Mouse (Mus musculus): ENCODE results near the gene Gpr26. TPM values are rescaled to one million over a fixed set of nuclear protein-coding genes. Genes with fewer than 3 reads are reported as not detected.

Gene Gpr26
- polyA plus RNA-seq, 1 experiment from 2014 or later = not detected

DNA sequence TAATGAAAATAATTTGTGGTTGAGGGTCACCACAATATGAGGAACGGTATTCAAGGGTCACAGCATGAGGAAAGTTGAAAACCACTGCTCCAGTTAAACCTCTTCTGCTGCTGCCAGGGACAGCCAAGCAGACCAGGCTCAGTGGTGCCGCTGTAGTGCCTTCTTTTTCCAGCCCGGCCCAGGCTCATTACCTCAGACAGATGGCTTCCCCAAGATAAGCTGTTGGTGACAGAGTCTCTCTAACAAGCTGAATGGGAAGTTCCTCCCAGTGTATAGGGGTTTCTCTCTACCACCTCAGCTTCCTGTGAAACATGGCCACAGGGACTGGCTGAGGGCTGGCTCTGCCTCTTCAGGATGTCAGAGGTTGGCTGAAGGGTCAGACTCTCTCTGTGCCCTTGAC lies 4.0 kb downstream of the Gpr26 start:
- H3K9me3 ChIP-seq (ENCODE audit: low read length) = no peaks in the 10 kb centered on the region
- H3K4me3 ChIP-seq (ENCODE audit: low read length) = no peak overlapping the region
- peaks cover 41% of the 10 kb centered on the region for H3K27me3 ChIP-seq (ENCODE audit: insufficient read depth, low read length)
- WGBS = 43% methylated on average over 3 of the region's 3 CpGs
- no peaks in the 10 kb centered on the region for H3K36me3 ChIP-seq (ENCODE audit: insufficient read depth, low read length)
- H3K4me2 ChIP-seq (replicated peaks; ENCODE audit: low read depth, low read length) = no peak overlapping the region
- H3K4me1 ChIP-seq (ENCODE audit: insufficient read depth, low read length) = no peaks in the 10 kb centered on the region
- ATAC-seq (ENCODE audit: low FRiP score, low TSS enrichment) = no peak
- H3K27ac ChIP-seq (ENCODE audit: low read length) = no peak overlapping the region
- H3K9ac ChIP-seq (replicated peaks; ENCODE audit: low read length) = no peak overlapping the region

- Histone ChIP-seq H3K4me1 (ENCODE audit: insufficient read depth, low read length) (0 out of 2 replicates have a peak, but pooled peaks cover 5% of the 10 kb centered on the region), H3K9ac (replicated peaks; ENCODE audit: low read length) (no peak overlapping the region), H3K36me3 (ENCODE audit: insufficient read depth, low read length) (no peaks in the 10 kb centered on the region), H3K4me2 (replicated peaks; ENCODE audit: low read depth, low read length) (no peak overlapping the region), H3K4me3 (ENCODE audit: low read length) (no peak overlapping the region), H3K9me3 (ENCODE audit: low read length) (no peaks in the 10 kb centered on the region), H3K27me3 (ENCODE audit: insufficient read depth, low read length) (0 out of 2 replicates have a peak, but pooled peaks cover 3% of the 10 kb centered on the region), H3K27ac (ENCODE audit: low read length) (no peak overlapping the region)
- 74% methylated on average over 6 of the region's 6 CpGs for WGBS
- no peak for ATAC-seq (ENCODE audit: low FRiP score, low TSS enrichment)
Observed at GRCm38 (mm10) chr7:131975867-131976266, 9.6 kb downstream of the Gpr26 start.

DNA sequence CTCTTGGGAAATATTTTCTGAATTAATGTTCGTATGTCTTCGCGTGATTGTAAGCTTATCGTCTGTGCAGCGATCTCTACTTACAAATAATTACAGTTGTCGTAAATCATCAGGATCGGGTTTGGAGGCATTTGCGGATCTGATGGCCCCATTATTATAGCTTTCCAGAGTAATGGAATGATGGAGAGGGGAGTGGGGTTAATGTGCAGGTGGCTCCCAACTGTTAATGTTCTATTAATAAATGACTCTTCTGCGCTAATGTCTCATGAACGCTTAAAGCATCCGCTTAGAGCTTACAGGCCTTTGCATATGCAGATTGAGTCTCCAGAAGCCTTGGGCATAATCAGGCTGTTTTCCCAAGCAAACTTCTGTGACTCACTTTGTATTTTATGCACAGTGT lies 12.3 kb downstream of the Gpr26 start:
- 51% methylated on average over 11 of the region's 11 CpGs for WGBS
- ATAC-seq (ENCODE audit: low FRiP score, low TSS enrichment) = no peak

DNA sequence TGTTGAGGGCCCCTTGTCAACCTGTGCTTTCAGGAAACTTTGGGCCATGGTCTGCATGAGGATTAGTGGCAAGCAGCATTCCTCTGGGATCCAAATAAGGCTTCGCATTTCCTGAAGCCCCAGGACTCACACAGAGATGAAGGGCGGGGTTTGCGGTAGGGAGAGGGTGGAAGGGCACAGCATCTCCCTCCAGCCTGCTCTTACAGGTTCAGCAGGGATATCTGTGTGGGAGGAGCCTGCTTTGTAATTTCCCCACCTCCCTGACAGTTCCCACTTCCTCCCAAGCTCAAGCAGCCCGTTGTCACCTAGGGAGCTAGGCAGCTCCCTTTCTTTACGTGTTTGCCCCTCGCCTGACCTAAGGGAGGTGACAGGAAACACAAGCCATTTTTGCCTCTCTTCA lies 22.8 kb downstream of the Gpr26 start:
- Histone ChIP-seq H3K4me2 (replicated peaks; ENCODE audit: low read depth, low read length) (no peak overlapping the region), H3K9ac (replicated peaks; ENCODE audit: low read length) (no peak overlapping the region), H3K27me3 (ENCODE audit: insufficient read depth, low read length) (no peaks in the 10 kb centered on the region), H3K27ac (ENCODE audit: low read length) (no peak overlapping the region), H3K4me3 (ENCODE audit: low read length) (no peak overlapping the region), H3K36me3 (ENCODE audit: insufficient read depth, low read length) (no peaks in the 10 kb centered on the region), H3K4me1 (ENCODE audit: insufficient read depth, low read length) (no peaks in the 10 kb centered on the region), H3K9me3 (ENCODE audit: low read length) (no peaks in the 10 kb centered on the region)
- no peak for ATAC-seq (ENCODE audit: low FRiP score, low TSS enrichment)
- WGBS = 18% methylated on average over 6 of the region's 6 CpGs

More for the DNA sequence above, 12.3 kb downstream of the Gpr26 start:
- Histone ChIP-seq H3K9ac (replicated peaks; ENCODE audit: low read length) (no peak overlapping the region), H3K27me3 (ENCODE audit: insufficient read depth, low read length) (0 out of 2 replicates have a peak, but pooled peaks cover 3% of the 10 kb centered on the region), H3K4me1 (ENCODE audit: insufficient read depth, low read length) (0 out of 2 replicates have a peak, but pooled peaks cover 5% of the 10 kb centered on the region), H3K9me3 (ENCODE audit: low read length) (no peaks in the 10 kb centered on the region), H3K36me3 (ENCODE audit: insufficient read depth, low read length) (no peaks in the 10 kb centered on the region), H3K4me3 (ENCODE audit: low read length) (no peak overlapping the region), H3K27ac (ENCODE audit: low read length) (no peak overlapping the region), H3K4me2 (replicated peaks; ENCODE audit: low read depth, low read length) (no peak overlapping the region)

DNA sequence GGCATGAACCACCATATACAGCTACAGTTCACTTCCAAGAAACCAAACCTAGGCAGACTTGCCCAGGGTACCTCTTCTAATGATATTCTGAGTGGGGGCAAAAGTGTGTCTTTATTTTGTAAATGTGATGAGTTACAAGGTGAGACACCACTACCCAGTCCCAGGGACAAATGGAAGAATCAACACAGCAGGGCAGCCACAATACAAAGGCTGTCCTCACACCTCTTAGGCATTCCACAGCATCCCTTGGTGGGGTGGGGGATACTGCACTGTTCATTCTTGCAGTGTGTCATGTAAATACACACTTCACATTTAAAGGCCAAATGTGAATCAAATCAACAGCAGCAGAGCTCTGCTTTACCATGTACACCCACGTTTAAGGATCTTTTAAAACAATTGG lies 26.0 kb downstream of the Gpr26 start:
- no peak overlapping the region for H3K9ac ChIP-seq (replicated peaks; ENCODE audit: low read length)
- H3K4me1 ChIP-seq (ENCODE audit: insufficient read depth, low read length) = no peaks in the 10 kb centered on the region
- WGBS = 54% methylated on average over 1 of the region's 1 CpGs
- no peak overlapping the region for H3K4me2 ChIP-seq (replicated peaks; ENCODE audit: low read depth, low read length)
- H3K27me3 ChIP-seq (ENCODE audit: insufficient read depth, low read length) = no peaks in the 10 kb centered on the region
- H3K27ac ChIP-seq (ENCODE audit: low read length) = no peak overlapping the region
- no peak for ATAC-seq (ENCODE audit: low FRiP score, low TSS enrichment)
- no peaks in the 10 kb centered on the region for H3K9me3 ChIP-seq (ENCODE audit: low read length)
- H3K4me3 ChIP-seq (ENCODE audit: low read length) = no peak overlapping the region
- no peaks in the 10 kb centered on the region for H3K36me3 ChIP-seq (ENCODE audit: insufficient read depth, low read length)

- WGBS = 74% methylated on average over 3 of the region's 3 CpGs
- H3K9me3 ChIP-seq (ENCODE audit: low read length) = no peaks in the 10 kb centered on the region
- ATAC-seq (ENCODE audit: low FRiP score, low TSS enrichment) = no peak
Observed at GRCm38 (mm10) chr7:131992873-131993272, 26.6 kb downstream of the Gpr26 start.

GRCm38 (mm10) chr7:132005996-132006696 lies 39.9 kb downstream of the Gpr26 start:
- ATAC-seq (ENCODE audit: low FRiP score, low TSS enrichment) = no peak

More at GRCm38 (mm10) chr7:131992873-131993272, 26.6 kb downstream of the Gpr26 start:
- no peaks in the 10 kb centered on the region for H3K4me1 ChIP-seq (ENCODE audit: insufficient read depth, low read length)
- H3K4me3 ChIP-seq (ENCODE audit: low read length) = no peak overlapping the region
- H3K27ac ChIP-seq (ENCODE audit: low read length) = no peak overlapping the region
- H3K4me2 ChIP-seq (replicated peaks; ENCODE audit: low read depth, low read length) = no peak overlapping the region
- H3K27me3 ChIP-seq (ENCODE audit: insufficient read depth, low read length) = no peaks in the 10 kb centered on the region
- H3K9ac ChIP-seq (replicated peaks; ENCODE audit: low read length) = no peak overlapping the region
- H3K36me3 ChIP-seq (ENCODE audit: insufficient read depth, low read length) = no peaks in the 10 kb centered on the region

GRCm38 (mm10) chr7:132009002-132009401 lies 42.7 kb downstream of the Gpr26 start:
- Histone ChIP-seq H3K36me3 (ENCODE audit: insufficient read depth, low read length) (no peaks in the 10 kb centered on the region), H3K27me3 (ENCODE audit: insufficient read depth, low read length) (no peaks in the 10 kb centered on the region), H3K9me3 (ENCODE audit: low read length) (no peaks in the 10 kb centered on the region), H3K4me2 (replicated peaks; ENCODE audit: low read depth, low read length) (no peak overlapping the region), H3K9ac (replicated peaks; ENCODE audit: low read length) (no peak overlapping the region), H3K4me3 (ENCODE audit: low read length) (no peak overlapping the region), H3K4me1 (ENCODE audit: insufficient read depth, low read length) (no peaks in the 10 kb centered on the region), H3K27ac (ENCODE audit: low read length) (no peak overlapping the region)
- no peak for ATAC-seq (ENCODE audit: low FRiP score, low TSS enrichment)
- WGBS = 57% methylated on average over 7 of the region's 7 CpGs

More at GRCm38 (mm10) chr7:132005996-132006696, 39.9 kb downstream of the Gpr26 start:
- Histone ChIP-seq H3K4me2 (replicated peaks; ENCODE audit: low read depth, low read length) (no peak overlapping the region), H3K27me3 (ENCODE audit: insufficient read depth, low read length) (no peaks in the 10 kb centered on the region), H3K4me3 (ENCODE audit: low read length) (no peak overlapping the region), H3K9me3 (ENCODE audit: low read length) (no peaks in the 10 kb centered on the region), H3K27ac (ENCODE audit: low read length) (no peak overlapping the region), H3K36me3 (ENCODE audit: insufficient read depth, low read length) (no peaks in the 10 kb centered on the region), H3K4me1 (ENCODE audit: insufficient read depth, low read length) (no peaks in the 10 kb centered on the region), H3K9ac (replicated peaks; ENCODE audit: low read length) (no peak overlapping the region)
- 70% methylated on average over 14 of the region's 14 CpGs for WGBS

- Histone ChIP-seq H3K27me3 (ENCODE audit: insufficient read depth, low read length) (no peaks in the 10 kb centered on the region), H3K27ac (ENCODE audit: low read length) (no peak overlapping the region), H3K9ac (replicated peaks; ENCODE audit: low read length) (no peak overlapping the region), H3K4me1 (ENCODE audit: insufficient read depth, low read length) (no peaks in the 10 kb centered on the region), H3K4me2 (replicated peaks; ENCODE audit: low read depth, low read length) (no peak overlapping the region), H3K4me3 (ENCODE audit: low read length) (no peak overlapping the region), H3K36me3 (ENCODE audit: insufficient read depth, low read length) (no peaks in the 10 kb centered on the region), H3K9me3 (ENCODE audit: low read length) (no peaks in the 10 kb centered on the region)
- WGBS = 19% methylated on average over 1 of the region's 1 CpGs
- ATAC-seq (ENCODE audit: low FRiP score, low TSS enrichment) = no peak
Observed at GRCm38 (mm10) chr7:132012969-132013679, 46.9 kb downstream of the Gpr26 start.

GRCm38 (mm10) chr7:132013970-132014369 lies 47.7 kb downstream of the Gpr26 start:
- Histone ChIP-seq H3K27me3 (ENCODE audit: insufficient read depth, low read length) (no peaks in the 10 kb centered on the region), H3K27ac (ENCODE audit: low read length) (no peak overlapping the region), H3K4me2 (replicated peaks; ENCODE audit: low read depth, low read length) (no peak overlapping the region), H3K9me3 (ENCODE audit: low read length) (no peaks in the 10 kb centered on the region), H3K4me1 (ENCODE audit: insufficient read depth, low read length) (no peaks in the 10 kb centered on the region), H3K4me3 (ENCODE audit: low read length) (no peak overlapping the region), H3K9ac (replicated peaks; ENCODE audit: low read length) (no peak overlapping the region), H3K36me3 (ENCODE audit: insufficient read depth, low read length) (no peaks in the 10 kb centered on the region)
- WGBS = 79% methylated on average over 5 of the region's 5 CpGs
- ATAC-seq (ENCODE audit: low FRiP score, low TSS enrichment) = no peak
